Mouse (Mus musculus): ENCODE results near the gene Carmil1.

- TF ChIP-seq FLI1 (IDR thresholded peaks at IDR 0.05; ENCODE audit: low read length) (peak; percentile 97), GATA1 (IDR thresholded peaks at IDR 0.05; ENCODE audit: borderline replicate concordance, low read length) (peak; percentile 50; the same call in 1 of the 3 replicates)
These were observed 82.1 kb downstream of the Carmil1 start for GRCm38 (mm10) chr13:24198396-24198924.
